Mouse (Mus musculus) heart, postnatal 0 days (tissue): Measurements from ENCODE around the gene Ppp2r5e. TPM values are rescaled to one million over a fixed set of nuclear protein-coding genes. Genes with fewer than 3 reads are reported as not detected.

Source experiments
- ATAC-seq: fragments of 200-750 bp; cut with Nextera tagmentation; 2 replicates; pipeline ENCODE4 v1.8.0; 2017; ENCODE audit warnings: low read depth, moderate number of reproducible peaks, moderate library complexity; ENCODE audit not compliant: insufficient read depth
- DNase-seq: peaks from one replicate; pipeline ENCODE4 v3.0.0-alpha.2; 2016; ENCODE audit warnings: low spot score
- H3K27ac ChIP-seq: fragments of 300-500 bp; sonication (generic); 2 replicates; pipeline ENCODE4 v1.5.1; 2014; ENCODE audit warnings: low read depth, mild to moderate bottlenecking
- H3K27me3 ChIP-seq: fragments of 300-500 bp; sonication (generic); 2 replicates; pipeline ENCODE4 v1.6.1; 2014; ENCODE audit warnings: low read length, mixed read lengths; ENCODE audit not compliant: control insufficient read depth, insufficient read depth
- H3K36me3 ChIP-seq: fragments of 300-500 bp; sonication (generic); replicated peaks from 2 replicates; pipeline ENCODE4 v1.6.1; 2014; ENCODE audit warnings: low read length, mixed read lengths; ENCODE audit not compliant: control insufficient read depth, insufficient read depth
- H3K4me1 ChIP-seq: fragments of 300-500 bp; sonication (generic); 2 replicates; pipeline ENCODE4 v1.6.1; 2014; ENCODE audit warnings: antibody characterized with exemption; ENCODE audit not compliant: control insufficient read depth, insufficient read depth
- H3K4me2 ChIP-seq: fragments of 300-500 bp; sonication (generic); 2 replicates; pipeline ENCODE4 v1.6.1; 2014; ENCODE audit warnings: low read depth, mild to moderate bottlenecking, low read length, moderate library complexity
- H3K4me3 ChIP-seq: fragments of 300-500 bp; sonication (generic); 2 replicates; pipeline ENCODE4 v1.5.1; 2014; ENCODE audit warnings: low read depth, low read length
- H3K9ac ChIP-seq: fragments of 300-500 bp; sonication (generic); replicated peaks from 2 replicates; pipeline ENCODE4 v1.6.1; 2014; ENCODE audit warnings: low read depth, low read length, mixed read lengths
- H3K9me3 ChIP-seq: fragments of 300-500 bp; sonication (generic); replicated peaks from 2 replicates; pipeline ENCODE4 v1.6.1; 2016; ENCODE audit warnings: low read length; ENCODE audit not compliant: control insufficient read depth
- CTCF ChIP-seq: IDR thresholded peaks from 2 replicates; pipeline ENCODE4 v1.5.1; 2016; ENCODE audit warnings: antibody characterized with exemption, control low read depth, low read depth
- EP300 ChIP-seq: IDR thresholded peaks from 2 replicates; pipeline ENCODE4 v1.6.1; 2016; ENCODE audit warnings: antibody characterized with exemption, low read depth
- WGBS: fragments of 180-500 bp; shearing (Covaris S2); extraction: QIAGEN DNeasy Blood & Tissue Kit; methylation state at CpG from one replicate; pipeline ENCODE4 v1.1.7; 2014; 5-methylcytosine and 5-hydroxymethylcytosine counted together
- polyA plus RNA-seq: library from polyadenylated mRNA; unstranded; fragments of >200 nt; fragmentation: Nextera tagmentation; extraction: Ambion mirVana; gene quantifications from 2 replicates; pipeline ENCODE4 v1.2.1, GENCODE M21; 2015
- total RNA-seq: library from RNA; depleted of rRNA; stranded (reverse); fragments of >200 nt; gene quantifications from 2 replicates; pipeline ENCODE4 v1.2.3, GENCODE M21; 2014; ENCODE audit warnings: low replicate concordance

Ppp2r5e gene
- total and polyA plus RNA-seq, 2 experiments from 2014 or later: 7.5 TPM

- Histone ChIP-seq H3K36me3 (no peaks in the 10 kb centered on the region), H3K4me2 (no peak overlapping the region), H3K27me3 (no peaks in the 10 kb centered on the region), H3K27ac (peak overlapping the region; percentile 55; the same call in 1 of the 2 replicates), H3K9ac (no peak overlapping the region), H3K4me1 (peaks cover 38% of the 10 kb centered on the region), H3K4me3 (no peak overlapping the region), H3K9me3 (no peaks in the 10 kb centered on the region)
- 34% methylated on average over 3 of the region's 3 CpGs for WGBS
- DNase-seq: peak; percentile 36
- ATAC-seq: 0 out of 2 replicates have a peak, but pooled peaks have one; percentile 30
- no peak for TF ChIP-seq EP300
Observed at GRCm38 (mm10) chr12:75520395-75520794, 75.7 kb downstream of the Ppp2r5e start.

DNA sequence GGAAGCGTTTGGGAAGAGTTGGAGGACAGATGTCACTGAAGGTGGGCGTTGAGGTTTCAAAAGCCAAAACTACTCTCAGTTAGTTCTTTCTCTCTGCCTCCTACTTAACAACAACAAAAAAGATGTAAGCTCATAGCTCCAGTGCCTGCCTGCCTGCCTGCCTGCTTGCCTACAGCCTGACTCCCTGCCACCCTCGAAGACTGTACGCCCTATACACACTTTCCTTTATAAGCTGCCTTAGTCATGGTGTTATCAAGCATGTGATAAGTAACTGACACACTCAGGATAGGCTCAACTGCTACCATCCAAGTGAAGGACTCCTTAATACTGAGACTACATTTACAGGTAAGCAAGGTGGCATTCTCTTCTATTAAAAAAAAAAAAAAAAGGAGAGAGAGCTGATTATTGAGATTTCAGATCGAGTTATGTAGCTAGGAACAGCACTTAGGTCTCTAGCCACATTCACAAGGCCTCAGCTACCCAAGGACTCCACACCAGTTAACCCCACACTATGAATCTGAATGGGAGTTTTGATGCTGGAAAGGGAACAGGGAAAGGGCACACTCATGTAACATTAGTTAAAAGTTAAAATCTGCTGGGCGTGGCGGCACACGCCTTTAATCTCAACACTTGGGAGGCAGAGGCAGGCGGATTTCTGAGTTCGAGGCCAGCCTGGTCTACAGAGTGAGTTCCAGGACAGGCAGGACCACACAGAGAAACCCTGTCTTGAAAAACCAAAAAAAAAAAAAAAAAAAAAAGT lies 76.7 kb downstream of the Ppp2r5e start:
- no peaks in the 10 kb centered on the region for H3K27me3 ChIP-seq
- H3K4me2 ChIP-seq: no peak overlapping the region
- no peak for ATAC-seq
- H3K9ac ChIP-seq: no peak overlapping the region
- H3K4me3 ChIP-seq: no peak overlapping the region
- H3K36me3 ChIP-seq: 0 out of 2 replicates have a peak, but pooled peaks cover 8% of the 10 kb centered on the region
- no peaks in the 10 kb centered on the region for H3K9me3 ChIP-seq
- TF ChIP-seq CTCF: no peak
- TF ChIP-seq EP300: no peak
- DNase-seq: no peak
- no peak overlapping the region for H3K27ac ChIP-seq
- peaks cover 38% of the 10 kb centered on the region for H3K4me1 ChIP-seq
- 76% methylated on average over 10 of the region's 10 CpGs for WGBS

DNA sequence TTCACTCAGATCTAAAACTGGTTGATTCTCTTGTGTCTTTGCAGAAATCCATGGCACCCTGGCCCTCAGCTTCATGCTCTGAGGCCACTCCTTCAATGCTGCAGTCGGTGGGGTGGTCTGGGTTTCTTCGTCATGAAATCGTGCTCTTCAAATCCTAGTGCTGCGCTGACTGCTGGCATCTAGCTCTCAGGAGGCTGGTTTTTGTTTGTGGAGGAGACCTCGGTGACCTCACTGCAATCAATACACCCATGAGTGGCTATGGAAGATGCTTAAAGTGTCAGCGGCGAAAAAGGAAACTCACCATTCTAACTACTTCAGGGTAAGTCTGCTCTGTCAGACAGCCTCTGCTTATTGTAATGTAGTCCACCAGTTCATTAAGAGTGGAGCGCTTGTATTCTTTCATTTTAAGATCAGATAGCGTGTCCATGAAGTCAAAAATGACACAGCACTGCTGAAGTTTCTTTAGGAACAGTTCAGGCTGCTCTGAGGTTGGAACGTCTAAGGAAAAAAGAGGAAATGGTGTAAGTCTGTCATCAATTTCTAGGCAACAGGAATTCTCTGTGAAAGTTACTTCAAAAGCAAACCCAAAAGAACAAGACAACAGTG lies 80.6 kb downstream of the Ppp2r5e start:
- Histone ChIP-seq H3K27ac (peak overlapping the region; percentile 18; the same call in 1 of the 2 replicates), H3K36me3 (0 out of 2 replicates have a peak, but pooled peaks cover 21% of the 10 kb centered on the region), H3K4me2 (peak overlapping the region; percentile 30; the same call in 1 of the 2 replicates), H3K9me3 (no peaks in the 10 kb centered on the region), H3K4me3 (no peak overlapping the region), H3K27me3 (no peaks in the 10 kb centered on the region), H3K4me1 (peaks cover 23% of the 10 kb centered on the region), H3K9ac (no peak overlapping the region; the same call in 1 of the 2 replicates)
- ATAC-seq (no peak), DNase-seq (no peak)
- TF ChIP-seq EP300 (no peak), CTCF (no peak)
- WGBS: 44% methylated on average over 10 of the region's 10 CpGs

DNA sequence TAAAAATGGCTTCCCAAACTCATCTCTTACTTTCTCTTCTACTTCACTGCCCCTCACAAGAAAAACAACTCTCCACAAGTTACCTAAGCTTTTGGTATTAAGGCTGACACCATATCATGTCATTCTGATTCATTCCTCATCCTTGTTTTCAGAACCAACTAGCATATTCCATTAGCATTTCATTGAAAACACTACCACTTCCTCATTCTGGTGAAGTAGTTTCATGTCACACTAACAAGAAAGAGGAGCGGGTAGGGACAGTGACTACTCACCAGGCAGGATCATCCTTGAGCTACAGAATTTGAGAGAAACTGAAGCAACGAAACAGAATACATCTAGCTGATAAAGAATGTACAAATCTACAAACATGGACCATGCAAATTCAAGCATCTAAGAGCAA lies 84.5 kb downstream of the Ppp2r5e start:
- Histone ChIP-seq H3K36me3 (peaks cover 27% of the 10 kb centered on the region; the same call in 1 of the 2 replicates), H3K4me3 (no peak overlapping the region), H3K4me2 (no peak overlapping the region), H3K9ac (no peak overlapping the region), H3K9me3 (no peaks in the 10 kb centered on the region), H3K4me1 (peaks cover 10% of the 10 kb centered on the region; the same call in 1 of the 2 replicates), H3K27me3 (no peaks in the 10 kb centered on the region), H3K27ac (no peak overlapping the region)
- ATAC-seq: no peak
- no peak for DNase-seq
- TF ChIP-seq EP300: no peak
- TF ChIP-seq CTCF: no peak
- WGBS: 92% methylated on average over 2 of the region's 2 CpGs

DNA sequence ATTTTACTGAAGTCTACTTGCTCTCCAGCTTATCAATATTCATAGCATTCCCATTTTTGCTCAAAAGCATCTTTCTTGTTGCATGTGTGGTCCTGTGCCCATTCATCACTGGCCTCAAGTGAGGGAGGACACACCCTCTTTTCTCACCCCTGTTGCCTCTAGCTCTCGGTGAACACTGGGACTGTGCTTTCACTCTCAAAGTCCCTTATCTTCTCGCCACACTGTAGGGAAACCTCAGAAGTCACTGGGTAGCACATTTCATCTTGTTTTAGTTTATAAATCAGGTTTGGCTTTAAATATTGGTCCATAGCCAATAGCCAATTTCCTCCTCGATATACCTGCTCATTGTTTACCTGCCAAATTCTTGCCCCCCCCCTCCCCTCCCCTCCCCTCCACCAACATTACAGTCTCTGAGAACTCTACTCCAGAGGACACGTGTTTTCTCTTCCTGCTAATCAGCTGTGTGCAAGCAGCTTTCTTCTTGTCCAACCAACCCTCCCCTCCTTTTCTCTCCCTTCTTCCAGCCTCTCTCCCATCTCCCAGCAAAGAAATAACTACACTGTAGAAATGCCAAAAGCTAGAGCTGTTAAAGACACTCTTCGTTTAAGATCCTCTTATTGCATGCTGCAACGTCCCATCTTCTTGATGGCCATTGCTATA lies 90.9 kb downstream of the Ppp2r5e start:
- TF ChIP-seq EP300: no peak
- no peak for TF ChIP-seq CTCF
- ATAC-seq: no peak
- H3K36me3 ChIP-seq: peaks cover 6% of the 10 kb centered on the region; the same call in 1 of the 2 replicates
- H3K9me3 ChIP-seq: no peaks in the 10 kb centered on the region
- H3K27ac ChIP-seq: no peak overlapping the region
- H3K27me3 ChIP-seq: no peaks in the 10 kb centered on the region
- H3K9ac ChIP-seq: no peak overlapping the region
- no peak for DNase-seq
- H3K4me3 ChIP-seq: no peak overlapping the region
- no peak overlapping the region for H3K4me2 ChIP-seq
- WGBS: 50% methylated on average over 6 of the region's 6 CpGs
- peaks cover 8% of the 10 kb centered on the region; the same call in 1 of the 2 replicates for H3K4me1 ChIP-seq
